16 mouse cellular contexts compared by ENCODE assay signal in the genomic region with DNA sequence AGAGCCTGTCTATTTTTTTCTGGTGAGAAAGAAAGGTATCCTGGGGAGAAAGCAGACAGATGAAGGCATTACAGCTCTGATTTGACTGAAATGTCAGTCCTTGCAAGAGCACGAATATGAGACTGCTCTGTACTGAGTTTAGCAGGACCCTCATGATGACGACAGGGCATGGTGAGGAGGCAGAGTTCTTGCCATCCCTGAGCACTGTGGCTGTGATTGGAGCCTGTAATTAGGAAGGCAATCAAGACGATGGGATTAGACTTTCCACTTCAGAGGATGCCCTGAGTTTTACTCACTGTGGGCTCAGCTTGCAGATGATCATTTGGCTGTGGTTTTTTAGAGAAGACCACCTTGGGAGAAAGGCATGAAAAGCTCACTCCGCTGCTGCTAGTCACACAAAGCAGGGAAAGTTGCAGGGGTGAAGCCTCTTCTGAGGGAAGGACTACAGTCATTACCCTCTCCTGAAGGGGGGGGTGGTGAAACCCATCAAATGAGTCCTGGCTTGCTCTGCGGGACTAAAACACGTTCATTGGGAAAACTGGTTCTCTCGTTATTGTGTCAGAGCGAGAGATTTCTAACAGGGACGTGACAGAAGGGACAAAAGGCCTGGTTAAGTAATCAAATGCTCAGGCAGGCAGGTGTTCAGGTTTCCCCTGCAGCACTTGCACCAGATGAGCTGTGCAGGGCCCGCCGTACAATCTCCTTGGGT.
DNase-seq lines count a peak whose midpoint lies in the region; ATAC-seq and TF ChIP-seq lines count a peak whose summit lies in the region.
"Had no signal": no experiment of that assay in that cellular context is flagged by ENCODE, and none has a peak within 500 bp of the region (broad histone marks: within the 10 kb centered on the region; RNA-seq: fewer than 3 reads in every experiment).

No protein-coding gene starts in this region.

- H3K27me3 ChIP-seq in forebrain, embryonic 12.5 days: no peaks in the 10 kb centered on the region
- H3K27me3 ChIP-seq in forebrain, embryonic 16.5 days (replicated peaks; ENCODE audit: control insufficient read depth, insufficient read depth, low read length): no peaks in the 10 kb centered on the region
- no peaks in the 10 kb centered on the region for H3K27me3 ChIP-seq in limb, embryonic 14.5 days (ENCODE audit: control insufficient read depth, insufficient read depth, low read length)
- H3K27me3 ChIP-seq: heart, embryonic 12.5 days; lung, embryonic 15.5 days; neural tube, embryonic 12.5 days had no signal

- TF ChIP-seq CTCF in brain, embryonic 14.5 days (IDR thresholded peaks at IDR 0.05; ENCODE audit: borderline replicate concordance, extremely low read depth, insufficient read depth, insufficient read length): no peak

- no peak overlapping the region for H3K4me2 ChIP-seq in forebrain, embryonic 12.5 days
- no peak overlapping the region for H3K4me2 ChIP-seq in forebrain, embryonic 16.5 days (ENCODE audit: low read length)
- no peak overlapping the region for H3K4me2 ChIP-seq in limb, embryonic 14.5 days (replicated peaks; ENCODE audit: low read depth, low read length, severe bottlenecking)
- H3K4me2 ChIP-seq: heart, embryonic 12.5 days; kidney, embryonic 15.5 days; lung, embryonic 15.5 days; neural tube, embryonic 12.5 days had no signal

- peak; percentile 65; the same call in 1 of the 2 replicates for ATAC-seq in forebrain, embryonic 12.5 days (ENCODE audit: low FRiP score)
- no peak for ATAC-seq in forebrain, embryonic 16.5 days
- ATAC-seq in limb, embryonic 14.5 days (ENCODE audit: low FRiP score, low read depth): peak; percentile 62

- no peaks in the 10 kb centered on the region for H3K36me3 ChIP-seq in forebrain, embryonic 12.5 days (replicated peaks)
- no peaks in the 10 kb centered on the region for H3K36me3 ChIP-seq in forebrain, embryonic 16.5 days (ENCODE audit: control insufficient read depth, insufficient read depth)
- no peaks in the 10 kb centered on the region for H3K36me3 ChIP-seq in limb, embryonic 14.5 days (ENCODE audit: control insufficient read depth, insufficient read depth, low read length)
- H3K36me3 ChIP-seq: heart, embryonic 12.5 days; kidney, embryonic 15.5 days; lung, embryonic 15.5 days; neural tube, embryonic 12.5 days had no signal

- no peak for TF ChIP-seq POLR2A in brain, embryonic 14.5 days (IDR thresholded peaks at IDR 0.05; ENCODE audit: borderline replicate concordance, extremely low read depth, insufficient read depth, insufficient read length, poor library complexity, severe bottlenecking)
- TF ChIP-seq POLR2A in limb, embryonic 14.5 days (IDR thresholded peaks at IDR 0.05; ENCODE audit: borderline replicate concordance, extremely low read depth, insufficient read depth, insufficient read length): no peak

- no peaks in the 10 kb centered on the region for H3K9me3 ChIP-seq in forebrain, embryonic 12.5 days
- no peaks in the 10 kb centered on the region for H3K9me3 ChIP-seq in forebrain, embryonic 16.5 days (ENCODE audit: control insufficient read depth, low read length)
- no peaks in the 10 kb centered on the region for H3K9me3 ChIP-seq in limb, embryonic 14.5 days (ENCODE audit: control insufficient read depth, low read length)
- H3K9me3 ChIP-seq: heart, embryonic 12.5 days; kidney, embryonic 15.5 days; lung, embryonic 15.5 days; neural tube, embryonic 12.5 days had no signal

- peak overlapping the region; percentile 46; the same call in 1 of the 2 replicates for H3K27ac ChIP-seq in forebrain, embryonic 12.5 days
- no peak overlapping the region for H3K27ac ChIP-seq in forebrain, embryonic 16.5 days (ENCODE audit: low read length)
- no peak overlapping the region for H3K27ac ChIP-seq in limb, embryonic 14.5 days (replicated peaks; ENCODE audit: low read depth, low read length)
- H3K27ac ChIP-seq: kidney, embryonic 15.5 days; lung, embryonic 15.5 days; neural tube, embryonic 12.5 days had no signal

- 12% methylated on average over 11 of the region's 11 CpGs for WGBS in forebrain, embryonic 12.5 days
- 11% methylated on average over 11 of the region's 11 CpGs for WGBS in forebrain, embryonic 16.5 days
- 17% methylated on average over 11 of the region's 11 CpGs for WGBS in limb, embryonic 14.5 days

- H3K4me1 ChIP-seq in forebrain, embryonic 12.5 days: peaks cover 8% of the 10 kb centered on the region; the same call in 1 of the 2 replicates
- 0 out of 2 replicates have a peak, but pooled peaks cover 4% of the 10 kb centered on the region for H3K4me1 ChIP-seq in forebrain, embryonic 16.5 days (replicated peaks; ENCODE audit: control insufficient read depth, insufficient read depth, low read length)
- 0 out of 2 replicates have a peak, but pooled peaks cover 3% of the 10 kb centered on the region for H3K4me1 ChIP-seq in limb, embryonic 14.5 days (ENCODE audit: control insufficient read depth, insufficient read depth, low read length)
- H3K4me1 ChIP-seq: kidney, embryonic 15.5 days; lung, embryonic 15.5 days; neural tube, embryonic 12.5 days had no signal

- no peak overlapping the region for H3K4me3 ChIP-seq in forebrain, embryonic 12.5 days (replicated peaks)
- no peak overlapping the region for H3K4me3 ChIP-seq in forebrain, embryonic 16.5 days (replicated peaks; ENCODE audit: low read length)
- no peak overlapping the region for H3K4me3 ChIP-seq in limb, embryonic 14.5 days (replicated peaks; ENCODE audit: low read length)
- H3K4me3 ChIP-seq: heart, embryonic 12.5 days; kidney, embryonic 15.5 days; lung, embryonic 15.5 days; neural tube, embryonic 12.5 days had no signal

- no peak overlapping the region for H3K9ac ChIP-seq in forebrain, embryonic 12.5 days
- H3K9ac ChIP-seq in forebrain, embryonic 16.5 days (replicated peaks; ENCODE audit: low read depth, low read length): no peak overlapping the region
- no peak overlapping the region for H3K9ac ChIP-seq in limb, embryonic 14.5 days (ENCODE audit: low read depth, low read length, severe bottlenecking)
- H3K9ac ChIP-seq: heart, embryonic 12.5 days; kidney, embryonic 15.5 days; lung, embryonic 15.5 days; neural tube, embryonic 12.5 days had no signal

- DNase-seq in brain, embryonic 14.5 days (ENCODE audit: low read depth): peak; percentile 67
- DNase-seq in fat pad, adult 2 months (ENCODE audit: extremely low read depth, low read depth, low spot score): peak; percentile 83
- DNase-seq in limb, embryonic 14.5 days (ENCODE audit: low spot score): peak; percentile 51
- no peak for DNase-seq in adrenal gland, adult 2 months
- DNase-seq in gastrocnemius, postnatal 36 days: no peak
- DNase-seq in urinary bladder, adult 18-20 months (ENCODE audit: low spot score in 2 of 2): no peak
- DNase-seq: adrenal gland, postnatal 14 days; cerebellum, postnatal 36 days; liver; thymus, postnatal 14 days had no signal

- intact Hi-C loops in gastrocnemius, postnatal 36 days (cut with DNase I): no loop called here

Comparison
In these comparisons a context has a peak if more than half of its experiments do, and no peak if none do; other contexts are left out.
1. DNase-seq: peak in brain, embryonic 14.5 days (single experiment), fat pad, adult 2 months (single experiment) and limb, embryonic 14.5 days (single experiment); none in adrenal gland, adult 2 months (single experiment), gastrocnemius, postnatal 36 days (0 of 2) and urinary bladder, adult 18-20 months (0 of 2).